Mouse (Mus musculus): Measurements from ENCODE around the gene Kif23. TPM values are rescaled to one million over a fixed set of nuclear protein-coding genes. Genes with fewer than 3 reads are reported as not detected.

Gene Kif23
- polyA plus RNA-seq, 1 experiment from 2014 or later = 100 TPM

DNA sequence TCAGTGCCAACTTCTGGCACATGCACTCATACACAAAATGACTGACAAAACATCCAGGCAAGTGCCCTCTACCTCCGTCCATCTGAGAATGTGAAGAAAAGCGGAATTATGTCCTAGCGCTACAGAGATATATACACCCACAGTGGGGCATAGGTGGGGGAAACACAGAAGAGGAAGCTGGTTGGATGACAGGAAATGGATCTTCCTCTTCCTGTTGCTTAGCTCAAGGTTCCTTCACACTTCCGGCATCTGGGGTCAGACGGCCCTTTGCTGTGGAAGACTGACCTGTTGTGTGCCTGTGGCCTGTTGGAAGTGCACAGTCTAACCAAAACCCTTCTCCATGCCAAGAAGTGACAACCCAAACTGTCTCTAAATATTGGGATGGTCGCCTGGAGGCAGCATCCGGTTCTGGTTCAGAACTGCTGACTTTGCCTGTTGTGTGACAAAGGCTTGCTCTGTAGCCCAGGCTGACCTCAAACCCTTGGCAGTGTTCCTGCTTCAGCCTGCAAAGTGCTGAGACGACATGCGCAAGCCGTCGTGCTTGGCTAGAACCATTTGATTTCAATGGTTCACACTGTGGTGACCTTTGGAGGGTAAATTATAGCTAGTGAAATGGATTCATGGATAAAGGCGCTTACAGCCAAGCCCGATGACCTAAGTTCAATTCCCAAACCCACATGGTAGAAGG is 30.8 kb upstream of the Kif23 start:
- no peak overlapping the region for H3K27ac ChIP-seq (ENCODE audit: low read depth, low read length)
- no peak overlapping the region for H3K4me2 ChIP-seq (replicated peaks; ENCODE audit: low read depth, low read length)
- DNase-seq (ENCODE audit: low spot score) = no peak
- H3K36me3 ChIP-seq (ENCODE audit: control insufficient read depth, insufficient read depth, low read length) = no peaks in the 10 kb centered on the region
- no peaks in the 10 kb centered on the region for H3K9me3 ChIP-seq (ENCODE audit: control insufficient read depth, low read length)
- WGBS = 88% methylated on average over 13 of the region's 13 CpGs
- no peak overlapping the region for H3K4me3 ChIP-seq (ENCODE audit: low read depth, low read length)
- no peak overlapping the region for H3K9ac ChIP-seq (ENCODE audit: low read depth, low read length)
- no peaks in the 10 kb centered on the region for H3K4me1 ChIP-seq (replicated peaks; ENCODE audit: control insufficient read depth, insufficient read depth, low read length)
- no peak for ATAC-seq (ENCODE audit: low FRiP score)
- no peaks in the 10 kb centered on the region for H3K27me3 ChIP-seq (ENCODE audit: control insufficient read depth, insufficient read depth, low read length)

DNA sequence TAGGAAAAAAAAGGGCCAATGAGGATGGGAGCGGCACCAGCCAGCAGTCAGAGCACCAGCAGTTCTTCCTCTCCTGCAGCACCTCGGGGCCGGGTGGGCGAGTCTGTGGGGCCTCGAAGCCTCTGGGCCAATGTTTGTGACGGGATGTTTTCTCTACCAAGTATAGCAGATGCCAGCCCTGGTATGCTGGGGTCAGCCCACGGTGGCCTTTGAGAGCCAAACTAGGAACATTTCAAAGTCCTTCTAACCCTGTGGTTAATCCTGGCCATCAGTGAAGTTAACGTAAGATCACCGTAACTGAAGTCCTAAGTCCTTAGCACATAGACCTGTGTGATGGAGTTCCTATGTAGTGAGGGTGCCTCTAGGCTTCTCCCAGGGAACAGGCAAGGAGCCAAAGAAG is 25.5 kb upstream of the Kif23 start:
- Histone ChIP-seq H3K27me3 (ENCODE audit: control insufficient read depth, insufficient read depth, low read length) (no peaks in the 10 kb centered on the region), H3K27ac (ENCODE audit: low read depth, low read length) (no peak overlapping the region), H3K36me3 (ENCODE audit: control insufficient read depth, insufficient read depth, low read length) (no peaks in the 10 kb centered on the region), H3K9me3 (ENCODE audit: control insufficient read depth, low read length) (no peaks in the 10 kb centered on the region), H3K4me1 (replicated peaks; ENCODE audit: control insufficient read depth, insufficient read depth, low read length) (no peaks in the 10 kb centered on the region), H3K4me2 (replicated peaks; ENCODE audit: low read depth, low read length) (no peak overlapping the region), H3K4me3 (ENCODE audit: low read depth, low read length) (no peak overlapping the region), H3K9ac (ENCODE audit: low read depth, low read length) (no peak overlapping the region)
- ATAC-seq (ENCODE audit: low FRiP score) (no peak), DNase-seq (ENCODE audit: low spot score) (no peak)
- WGBS = 44% methylated on average over 8 of the region's 9 CpGs

DNA sequence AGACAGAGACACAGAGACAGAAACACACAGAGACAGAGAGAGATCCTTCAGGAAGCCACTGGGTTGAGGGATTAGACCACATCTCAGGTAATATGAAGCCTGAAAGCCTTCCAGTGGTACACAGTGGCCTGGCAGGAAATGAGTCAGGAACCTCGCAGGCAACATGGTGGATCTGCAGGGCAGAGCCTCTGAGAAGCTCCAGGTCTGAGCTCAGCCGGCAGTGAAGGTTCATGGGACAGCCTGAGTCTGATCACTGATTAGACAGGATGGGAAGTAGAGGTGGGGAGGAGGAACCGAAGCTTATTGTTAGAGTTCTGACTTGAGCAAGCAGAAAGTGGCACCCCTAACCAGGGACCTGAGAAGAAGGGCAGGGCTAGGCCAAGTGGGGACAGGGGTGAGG is 24.5 kb upstream of the Kif23 start:
- H3K4me1 ChIP-seq (replicated peaks; ENCODE audit: control insufficient read depth, insufficient read depth, low read length) = no peaks in the 10 kb centered on the region
- ATAC-seq (ENCODE audit: low FRiP score) (no peak), DNase-seq (ENCODE audit: low spot score) (no peak)
- H3K9me3 ChIP-seq (ENCODE audit: control insufficient read depth, low read length) = no peaks in the 10 kb centered on the region
- H3K27me3 ChIP-seq (ENCODE audit: control insufficient read depth, insufficient read depth, low read length) = no peaks in the 10 kb centered on the region
- H3K36me3 ChIP-seq (ENCODE audit: control insufficient read depth, insufficient read depth, low read length) = no peaks in the 10 kb centered on the region
- H3K9ac ChIP-seq (ENCODE audit: low read depth, low read length) = no peak overlapping the region
- H3K27ac ChIP-seq (ENCODE audit: low read depth, low read length) = no peak overlapping the region
- H3K4me2 ChIP-seq (replicated peaks; ENCODE audit: low read depth, low read length) = no peak overlapping the region
- WGBS = 71% methylated on average over 3 of the region's 3 CpGs
- H3K4me3 ChIP-seq (ENCODE audit: low read depth, low read length) = no peak overlapping the region

DNA sequence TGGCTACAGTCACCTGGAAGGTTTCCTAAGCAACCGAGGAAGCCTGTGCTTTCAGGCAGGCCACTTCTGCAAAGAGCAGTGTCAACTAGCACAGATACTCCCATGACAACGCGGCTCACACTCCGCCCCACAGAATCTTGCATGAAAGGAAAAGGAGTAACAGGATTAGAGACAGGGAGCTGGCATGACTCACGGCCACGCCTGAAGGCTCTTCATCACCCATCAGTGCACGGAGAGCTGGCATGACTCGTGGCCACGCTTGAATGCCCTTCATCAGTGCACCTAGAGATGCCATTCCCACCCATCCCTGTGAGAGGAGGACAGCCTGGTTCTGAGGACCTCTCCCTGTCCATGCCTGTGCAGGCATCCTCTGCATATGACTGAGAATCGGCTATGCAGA is 20.8 kb upstream of the Kif23 start:
- Histone ChIP-seq H3K9ac (ENCODE audit: low read depth, low read length) (no peak overlapping the region), H3K27me3 (ENCODE audit: control insufficient read depth, insufficient read depth, low read length) (no peaks in the 10 kb centered on the region), H3K27ac (ENCODE audit: low read depth, low read length) (no peak overlapping the region), H3K4me1 (replicated peaks; ENCODE audit: control insufficient read depth, insufficient read depth, low read length) (0 out of 2 replicates have a peak, but pooled peaks cover 2% of the 10 kb centered on the region), H3K9me3 (ENCODE audit: control insufficient read depth, low read length) (no peaks in the 10 kb centered on the region), H3K36me3 (ENCODE audit: control insufficient read depth, insufficient read depth, low read length) (no peaks in the 10 kb centered on the region), H3K4me2 (replicated peaks; ENCODE audit: low read depth, low read length) (no peak overlapping the region), H3K4me3 (ENCODE audit: low read depth, low read length) (no peak overlapping the region)
- DNase-seq (ENCODE audit: low spot score) (no peak), ATAC-seq (ENCODE audit: low FRiP score) (no peak)
- 88% methylated on average over 10 of the region's 10 CpGs for WGBS

DNA sequence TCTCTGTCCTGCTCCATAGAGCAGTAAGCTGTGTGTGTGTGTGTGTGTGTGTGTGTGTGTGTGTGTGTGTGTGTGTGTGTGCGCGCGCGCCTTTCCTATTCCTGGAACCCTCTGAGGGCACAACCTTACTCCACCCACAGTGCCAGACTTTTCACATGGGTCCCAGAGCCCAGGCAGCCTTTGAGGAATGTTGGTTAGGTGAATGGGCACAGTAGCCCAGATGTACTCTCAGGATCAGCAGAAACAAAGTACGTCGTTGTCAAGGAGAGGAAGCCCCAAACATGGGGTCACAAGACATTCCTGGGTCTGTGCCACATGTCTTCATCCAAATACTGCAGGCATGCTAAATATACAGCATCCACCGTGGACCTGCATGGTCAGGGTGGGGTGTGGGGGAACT is 19.4 kb upstream of the Kif23 start:
- WGBS = 98% methylated on average over 7 of the region's 7 CpGs
- Histone ChIP-seq H3K27ac (ENCODE audit: low read depth, low read length) (no peak overlapping the region), H3K9me3 (ENCODE audit: control insufficient read depth, low read length) (no peaks in the 10 kb centered on the region), H3K4me2 (replicated peaks; ENCODE audit: low read depth, low read length) (no peak overlapping the region), H3K4me3 (ENCODE audit: low read depth, low read length) (no peak overlapping the region), H3K27me3 (ENCODE audit: control insufficient read depth, insufficient read depth, low read length) (no peaks in the 10 kb centered on the region), H3K9ac (ENCODE audit: low read depth, low read length) (no peak overlapping the region), H3K4me1 (replicated peaks; ENCODE audit: control insufficient read depth, insufficient read depth, low read length) (0 out of 2 replicates have a peak, but pooled peaks cover 2% of the 10 kb centered on the region), H3K36me3 (ENCODE audit: control insufficient read depth, insufficient read depth, low read length) (no peaks in the 10 kb centered on the region)
- DNase-seq (ENCODE audit: low spot score) (no peak), ATAC-seq (ENCODE audit: low FRiP score) (no peak)

DNA sequence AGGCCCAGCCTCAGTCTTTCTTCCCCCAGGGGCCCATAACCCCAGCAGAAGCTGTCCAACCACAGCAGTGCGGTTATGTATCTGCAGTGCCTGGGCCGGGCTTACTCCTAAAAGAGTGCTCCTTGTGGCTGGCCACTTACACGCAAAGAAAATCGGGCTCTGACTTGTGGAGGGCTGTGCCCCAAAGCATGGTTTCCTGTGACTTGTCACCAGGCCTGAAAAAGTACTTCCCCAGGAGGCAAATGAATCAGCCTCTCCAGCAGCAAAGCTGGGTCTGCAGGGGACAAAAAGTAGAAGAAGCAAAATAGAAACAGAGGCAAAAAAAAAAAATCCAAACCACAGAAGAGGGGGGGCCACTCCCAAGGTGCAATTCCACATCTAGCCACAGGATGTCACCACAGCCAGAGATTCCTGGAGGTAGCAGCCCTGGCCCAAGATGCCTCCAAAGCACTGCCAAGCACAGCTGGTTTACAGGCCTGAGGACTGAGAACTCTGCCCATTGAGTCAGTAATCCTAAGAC is 18.9 kb upstream of the Kif23 start:
- Histone ChIP-seq H3K9me3 (ENCODE audit: control insufficient read depth, low read length) (no peaks in the 10 kb centered on the region), H3K4me2 (replicated peaks; ENCODE audit: low read depth, low read length) (no peak overlapping the region), H3K4me1 (replicated peaks; ENCODE audit: control insufficient read depth, insufficient read depth, low read length) (0 out of 2 replicates have a peak, but pooled peaks cover 2% of the 10 kb centered on the region), H3K4me3 (ENCODE audit: low read depth, low read length) (no peak overlapping the region), H3K27me3 (ENCODE audit: control insufficient read depth, insufficient read depth, low read length) (no peaks in the 10 kb centered on the region), H3K9ac (ENCODE audit: low read depth, low read length) (no peak overlapping the region), H3K36me3 (ENCODE audit: control insufficient read depth, insufficient read depth, low read length) (no peaks in the 10 kb centered on the region), H3K27ac (ENCODE audit: low read depth, low read length) (no peak overlapping the region)
- 47% methylated on average over 4 of the region's 4 CpGs for WGBS
- ATAC-seq (ENCODE audit: low FRiP score) (no peak), DNase-seq (ENCODE audit: low spot score) (peak; percentile 78)

DNA sequence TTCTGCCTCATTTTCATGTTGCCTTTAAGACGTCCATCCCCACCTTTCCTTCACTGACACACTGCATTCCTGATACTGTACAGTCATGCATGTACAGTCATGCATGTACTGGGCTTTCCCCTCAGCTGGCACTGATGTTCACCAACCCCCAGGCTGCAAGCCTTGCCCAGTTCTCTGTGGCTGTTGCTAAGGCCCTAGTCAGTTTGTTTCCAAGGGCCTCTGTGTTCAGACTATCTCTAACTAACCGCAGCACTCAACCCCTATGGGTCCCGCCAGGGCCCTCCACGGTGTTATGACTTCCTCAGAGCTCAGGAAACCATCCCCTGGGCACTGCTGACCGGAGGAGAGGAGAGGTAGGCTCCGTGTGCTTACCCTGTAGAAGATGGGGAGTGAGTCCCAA is 16.8 kb upstream of the Kif23 start:
- Histone ChIP-seq H3K27ac (ENCODE audit: low read depth, low read length) (no peak overlapping the region), H3K9me3 (ENCODE audit: control insufficient read depth, low read length) (no peaks in the 10 kb centered on the region), H3K9ac (ENCODE audit: low read depth, low read length) (no peak overlapping the region), H3K4me3 (ENCODE audit: low read depth, low read length) (no peak overlapping the region), H3K27me3 (ENCODE audit: control insufficient read depth, insufficient read depth, low read length) (no peaks in the 10 kb centered on the region), H3K4me2 (replicated peaks; ENCODE audit: low read depth, low read length) (no peak overlapping the region), H3K4me1 (replicated peaks; ENCODE audit: control insufficient read depth, insufficient read depth, low read length) (0 out of 2 replicates have a peak, but pooled peaks cover 2% of the 10 kb centered on the region), H3K36me3 (ENCODE audit: control insufficient read depth, insufficient read depth, low read length) (no peaks in the 10 kb centered on the region)
- no peak for ATAC-seq (ENCODE audit: low FRiP score)
- DNase-seq (ENCODE audit: low spot score) = no peak
- WGBS = 76% methylated on average over 6 of the region's 6 CpGs

DNA sequence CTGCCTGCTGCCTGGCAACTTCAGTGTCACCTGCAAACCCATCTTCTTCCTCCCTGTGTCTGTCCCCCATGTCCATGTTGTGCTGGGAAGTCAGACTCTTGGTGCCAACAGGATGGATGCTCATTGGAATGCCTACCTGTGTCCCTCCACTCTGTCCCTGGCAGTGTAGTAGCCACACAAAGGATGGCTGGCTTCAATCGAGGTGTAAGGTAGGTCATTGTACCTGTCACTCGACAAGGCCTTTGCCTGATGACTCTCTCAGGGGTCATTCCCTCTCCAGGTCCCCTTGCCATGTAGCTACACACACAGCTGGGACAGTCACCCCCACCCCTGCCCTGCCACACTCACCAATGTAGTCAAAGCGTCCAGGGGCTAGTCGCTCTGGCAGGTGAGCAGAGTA is 14.6 kb upstream of the Kif23 start:
- ATAC-seq (ENCODE audit: low FRiP score) = no peak

DNA sequence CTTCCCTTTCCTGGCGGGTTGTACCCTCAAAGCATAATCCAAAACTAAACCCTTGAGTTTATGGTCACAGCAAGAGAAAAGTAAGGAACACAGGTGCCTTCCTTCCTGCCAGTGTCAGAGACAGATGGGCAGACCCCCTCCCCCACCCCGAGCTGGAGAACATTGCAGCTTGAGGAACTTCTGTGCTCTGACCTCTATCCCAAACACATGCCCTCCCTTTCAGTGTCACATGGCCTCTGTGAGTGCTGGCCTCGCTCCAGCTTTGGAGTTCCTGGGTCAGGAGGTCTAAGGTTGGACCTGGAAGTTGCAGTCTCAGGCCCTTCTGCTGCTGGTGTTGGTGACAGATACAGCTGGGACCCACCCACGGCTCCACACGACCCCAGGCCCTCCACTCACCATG is 14.2 kb upstream of the Kif23 start:
- WGBS = 59% methylated on average over 5 of the region's 5 CpGs
- H3K27ac ChIP-seq (ENCODE audit: low read depth, low read length) = no peak overlapping the region
- ATAC-seq (ENCODE audit: low FRiP score) = no peak

More for the DNA sequence above, 14.6 kb upstream of the Kif23 start:
- Histone ChIP-seq H3K36me3 (ENCODE audit: control insufficient read depth, insufficient read depth, low read length) (no peaks in the 10 kb centered on the region), H3K9ac (ENCODE audit: low read depth, low read length) (no peak overlapping the region), H3K27ac (ENCODE audit: low read depth, low read length) (no peak overlapping the region), H3K27me3 (ENCODE audit: control insufficient read depth, insufficient read depth, low read length) (no peaks in the 10 kb centered on the region), H3K9me3 (ENCODE audit: control insufficient read depth, low read length) (no peaks in the 10 kb centered on the region), H3K4me2 (replicated peaks; ENCODE audit: low read depth, low read length) (no peak overlapping the region), H3K4me1 (replicated peaks; ENCODE audit: control insufficient read depth, insufficient read depth, low read length) (0 out of 2 replicates have a peak, but pooled peaks cover 2% of the 10 kb centered on the region), H3K4me3 (ENCODE audit: low read depth, low read length) (no peak overlapping the region)
- WGBS = 85% methylated on average over 4 of the region's 4 CpGs
- DNase-seq (ENCODE audit: low spot score) = no peak

More for the DNA sequence above, 14.2 kb upstream of the Kif23 start:
- Histone ChIP-seq H3K4me3 (ENCODE audit: low read depth, low read length) (no peak overlapping the region), H3K4me2 (replicated peaks; ENCODE audit: low read depth, low read length) (no peak overlapping the region), H3K36me3 (ENCODE audit: control insufficient read depth, insufficient read depth, low read length) (no peaks in the 10 kb centered on the region), H3K9me3 (ENCODE audit: control insufficient read depth, low read length) (no peaks in the 10 kb centered on the region), H3K4me1 (replicated peaks; ENCODE audit: control insufficient read depth, insufficient read depth, low read length) (0 out of 2 replicates have a peak, but pooled peaks cover 2% of the 10 kb centered on the region), H3K27me3 (ENCODE audit: control insufficient read depth, insufficient read depth, low read length) (no peaks in the 10 kb centered on the region), H3K9ac (ENCODE audit: low read depth, low read length) (no peak overlapping the region)
- no peak for DNase-seq (ENCODE audit: low spot score)
